Mouse (Mus musculus): ENCODE data around the gene Adam8. TPM values are rescaled to one million over a fixed set of nuclear protein-coding genes. Genes with fewer than 3 reads are reported as not detected.

The Adam8 gene
- polyA plus RNA-seq, 1 experiment, result 17.4 TPM

DNA sequence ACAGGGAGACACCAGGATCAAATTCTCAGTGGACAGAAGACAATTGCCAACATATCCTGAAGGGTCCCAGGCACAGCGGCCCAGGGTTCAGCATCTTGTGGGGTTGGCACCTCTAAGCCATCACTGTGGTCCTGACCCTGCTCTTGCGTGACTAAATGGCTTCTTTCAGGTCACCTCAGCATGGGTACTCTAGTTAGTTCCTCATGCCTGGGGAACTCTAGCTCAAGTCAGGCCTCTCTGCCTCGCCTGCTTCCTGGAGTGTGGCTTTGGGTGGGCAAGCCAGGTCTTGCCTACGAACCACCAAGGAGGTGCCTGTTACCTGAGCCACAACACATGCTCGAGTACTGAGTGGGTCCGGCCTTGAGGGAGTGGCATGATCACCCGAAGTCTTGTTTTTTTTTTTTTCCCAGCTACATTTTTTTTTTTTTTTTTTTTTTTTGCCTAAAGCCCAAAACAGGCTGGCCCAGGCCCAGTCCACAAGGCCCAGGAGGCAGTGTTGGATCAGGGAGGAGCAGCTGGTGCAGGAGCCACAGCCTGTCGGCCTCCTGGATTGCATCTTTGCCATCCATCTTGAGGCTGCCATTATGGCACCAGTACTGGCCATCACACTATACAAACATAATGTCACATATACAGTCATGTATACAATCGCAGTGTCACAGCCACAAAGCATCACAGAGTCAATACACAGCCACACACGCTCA lies 22.0 kb downstream of the Adam8 start:
- no peak for TF ChIP-seq CTCF (IDR thresholded peaks at IDR 0.05; ENCODE audit: borderline replicate concordance, insufficient read depth, low read length)
- no peak for TF ChIP-seq POLR2A (IDR thresholded peaks at IDR 0.05; ENCODE audit: low read depth, low read length)
- Histone ChIP-seq H3K4me3 (ENCODE audit: insufficient read depth, low read length) (no peak overlapping the region), H3K27ac (ENCODE audit: insufficient read depth, low read length) (peak overlapping the region; percentile 84), H3K4me1 (ENCODE audit: control insufficient read depth, insufficient read depth, low read length) (peaks cover 11% of the 10 kb centered on the region)

DNA sequence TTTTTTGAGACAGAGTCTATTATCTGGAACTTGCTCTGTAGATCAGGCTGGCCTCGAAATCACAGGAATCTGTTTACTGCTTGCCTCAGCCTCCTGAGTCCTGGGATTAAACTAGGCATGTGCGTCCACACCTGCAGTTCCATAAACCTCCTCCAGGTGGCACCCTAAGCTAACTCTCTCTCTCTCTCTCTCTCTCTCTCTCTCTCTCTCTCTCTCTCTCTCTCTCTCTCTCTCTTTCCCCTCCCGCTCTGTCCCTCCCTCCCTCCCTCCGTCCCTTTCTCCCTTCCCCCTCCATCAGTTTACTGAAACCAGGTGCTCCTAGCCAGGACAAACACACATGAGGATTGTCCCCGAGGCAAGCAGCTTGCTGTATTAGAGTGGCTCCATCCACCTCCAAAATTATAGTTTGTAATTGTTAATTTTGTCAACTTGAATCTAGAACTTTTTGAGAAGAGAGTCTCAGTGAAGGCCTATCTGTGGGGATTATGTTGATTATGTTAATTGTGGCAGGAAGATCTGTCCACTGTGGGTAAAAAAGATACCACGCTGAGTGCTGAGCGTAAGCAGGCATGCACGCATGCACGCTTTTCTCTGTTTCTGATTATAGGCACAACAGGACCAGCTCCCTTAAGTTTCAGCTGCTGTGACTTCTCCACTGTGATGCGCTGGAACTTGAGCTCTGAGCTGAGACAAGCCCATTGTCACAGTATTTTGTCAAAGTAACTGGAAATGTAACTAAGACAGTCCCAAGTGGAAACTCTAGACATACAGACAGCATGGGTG lies 22.8 kb downstream of the Adam8 start:
- TF ChIP-seq POLR2A (IDR thresholded peaks at IDR 0.05; ENCODE audit: low read depth, low read length), result no peak
- TF ChIP-seq CTCF (IDR thresholded peaks at IDR 0.05; ENCODE audit: borderline replicate concordance, insufficient read depth, low read length), result peak; percentile 50; the same call in 1 of the 2 replicates
- H3K4me3 ChIP-seq (ENCODE audit: insufficient read depth, low read length), result no peak overlapping the region
- no peak overlapping the region for H3K27ac ChIP-seq (ENCODE audit: insufficient read depth, low read length)
- peaks cover 11% of the 10 kb centered on the region for H3K4me1 ChIP-seq (ENCODE audit: control insufficient read depth, insufficient read depth, low read length)

DNA sequence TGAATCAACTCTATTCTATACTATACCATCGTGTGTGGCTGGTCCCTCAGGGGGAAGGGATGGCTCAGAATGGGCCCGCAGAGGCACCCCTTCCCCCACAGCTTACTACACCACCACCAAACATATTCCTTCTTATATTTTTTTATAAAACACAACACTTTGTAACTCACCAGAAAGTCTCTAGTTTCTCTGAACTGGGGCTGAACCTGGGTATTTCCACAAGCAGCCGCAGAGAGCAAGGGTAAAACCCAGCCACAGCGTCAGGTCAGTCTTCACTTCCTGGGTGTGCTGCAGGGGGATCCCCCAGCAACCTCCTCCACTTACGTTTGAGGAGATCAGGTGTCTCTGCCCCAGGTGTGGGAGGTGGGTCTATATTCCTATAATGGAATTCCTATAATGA lies 23.9 kb downstream of the Adam8 start:
- H3K4me3 ChIP-seq (ENCODE audit: insufficient read depth, low read length), result no peak overlapping the region
- H3K4me1 ChIP-seq (ENCODE audit: control insufficient read depth, insufficient read depth, low read length), result peaks cover 11% of the 10 kb centered on the region
- no peak for TF ChIP-seq POLR2A (IDR thresholded peaks at IDR 0.05; ENCODE audit: low read depth, low read length)
- no peak overlapping the region for H3K27ac ChIP-seq (ENCODE audit: insufficient read depth, low read length)

DNA sequence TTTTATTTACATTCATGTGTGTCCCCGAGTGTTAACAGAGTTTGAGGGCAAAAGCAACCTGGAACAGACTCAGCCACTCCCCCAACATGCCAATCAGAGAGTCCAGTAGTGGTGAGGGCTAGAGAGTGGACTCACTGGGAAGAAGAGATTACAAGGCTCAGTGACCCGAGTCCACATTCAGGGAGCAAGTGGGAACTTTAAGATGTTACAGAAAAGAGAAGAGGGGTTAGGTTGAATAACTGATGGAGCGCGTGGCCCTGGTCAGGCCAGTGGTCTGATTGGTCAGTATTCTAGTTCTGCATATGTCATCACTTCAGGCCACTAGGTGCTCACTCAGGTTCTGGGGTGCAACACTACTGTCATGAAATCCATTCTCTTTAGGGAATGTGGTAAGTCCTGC lies 25.2 kb downstream of the Adam8 start:
- peaks cover 11% of the 10 kb centered on the region for H3K4me1 ChIP-seq (ENCODE audit: control insufficient read depth, insufficient read depth, low read length)
- H3K27ac ChIP-seq (ENCODE audit: insufficient read depth, low read length), result no peak overlapping the region
- H3K4me3 ChIP-seq (ENCODE audit: insufficient read depth, low read length), result no peak overlapping the region
- TF ChIP-seq POLR2A (IDR thresholded peaks at IDR 0.05; ENCODE audit: low read depth, low read length) (no peak), CTCF (IDR thresholded peaks at IDR 0.05; ENCODE audit: borderline replicate concordance, insufficient read depth, low read length) (no peak)

DNA sequence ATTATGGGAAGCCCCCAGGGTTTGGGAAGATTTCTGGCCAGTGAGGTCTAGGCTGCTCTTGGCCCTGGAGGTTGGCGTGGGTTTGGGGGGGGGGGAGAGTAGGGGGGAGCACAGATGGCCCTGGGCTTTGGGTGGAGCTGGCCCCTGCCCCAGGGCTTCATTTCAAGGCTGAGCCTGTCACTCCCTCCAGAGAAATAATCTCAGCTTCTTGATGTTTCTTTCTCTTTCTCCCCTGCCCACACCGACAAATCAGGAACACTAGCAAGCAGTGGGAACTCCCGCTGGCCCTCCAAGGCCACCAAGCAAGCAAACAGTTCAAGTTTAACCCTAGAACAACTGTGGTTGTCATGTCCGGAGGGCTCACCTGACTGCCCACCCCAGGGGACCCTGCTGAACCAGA lies 28.5 kb downstream of the Adam8 start:
- Histone ChIP-seq H3K4me1 (ENCODE audit: control insufficient read depth, insufficient read depth, low read length) (no peaks in the 10 kb centered on the region), H3K27ac (ENCODE audit: insufficient read depth, low read length) (no peak overlapping the region), H3K4me3 (ENCODE audit: insufficient read depth, low read length) (no peak overlapping the region)
- no peak for TF ChIP-seq CTCF (IDR thresholded peaks at IDR 0.05; ENCODE audit: borderline replicate concordance, insufficient read depth, low read length)
- TF ChIP-seq POLR2A (IDR thresholded peaks at IDR 0.05; ENCODE audit: low read depth, low read length), result no peak

DNA sequence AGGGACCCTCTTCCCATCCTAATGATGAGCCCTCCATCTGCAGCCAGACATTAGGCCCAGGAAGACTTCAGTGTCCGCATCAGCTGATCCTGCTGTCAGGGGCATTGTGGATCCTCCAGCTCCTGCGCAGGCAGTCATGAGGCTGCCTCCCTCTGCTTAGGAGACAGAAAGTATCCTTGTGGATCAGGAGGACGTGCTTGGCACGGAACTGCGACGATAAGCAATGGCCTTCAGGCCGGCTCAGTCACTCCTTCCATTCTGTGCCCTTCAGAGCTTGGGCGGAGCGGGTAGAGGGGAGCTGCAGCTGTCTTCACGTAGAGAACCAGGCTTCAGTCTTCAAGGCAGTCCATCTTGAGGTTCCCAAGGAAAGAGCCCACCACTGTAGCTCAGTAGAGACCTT lies 31.2 kb downstream of the Adam8 start:
- TF ChIP-seq CTCF (IDR thresholded peaks at IDR 0.05; ENCODE audit: borderline replicate concordance, insufficient read depth, low read length) (no peak), POLR2A (IDR thresholded peaks at IDR 0.05; ENCODE audit: low read depth, low read length) (no peak)
- Histone ChIP-seq H3K27ac (ENCODE audit: insufficient read depth, low read length) (no peak overlapping the region), H3K4me3 (ENCODE audit: insufficient read depth, low read length) (no peak overlapping the region), H3K4me1 (ENCODE audit: control insufficient read depth, insufficient read depth, low read length) (no peaks in the 10 kb centered on the region)

DNA sequence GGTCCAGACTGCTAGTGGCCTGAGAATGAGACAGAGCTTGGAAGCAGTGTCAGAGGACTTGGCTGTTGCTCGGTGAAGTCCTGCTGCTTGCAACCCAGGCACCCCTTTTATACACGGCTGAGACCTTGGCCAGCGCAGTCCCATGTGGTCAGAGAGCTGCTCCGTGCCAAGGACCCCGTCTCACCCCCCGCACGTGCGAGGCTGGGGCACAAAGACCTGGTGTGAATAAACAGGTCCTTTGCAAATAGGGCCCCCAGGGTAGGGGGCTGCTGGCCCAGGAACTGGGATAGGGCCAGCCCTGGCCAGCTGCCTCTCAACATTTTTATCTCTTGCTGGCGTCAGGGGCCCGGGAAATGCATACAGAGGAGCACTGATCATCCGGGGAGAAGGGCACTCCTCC lies 34.4 kb downstream of the Adam8 start:
- no peak overlapping the region for H3K4me3 ChIP-seq (ENCODE audit: insufficient read depth, low read length)
- TF ChIP-seq CTCF (IDR thresholded peaks at IDR 0.05; ENCODE audit: borderline replicate concordance, insufficient read depth, low read length) (no peak), POLR2A (IDR thresholded peaks at IDR 0.05; ENCODE audit: low read depth, low read length) (no peak)
- no peaks in the 10 kb centered on the region for H3K4me1 ChIP-seq (ENCODE audit: control insufficient read depth, insufficient read depth, low read length)
- no peak overlapping the region for H3K27ac ChIP-seq (ENCODE audit: insufficient read depth, low read length)

DNA sequence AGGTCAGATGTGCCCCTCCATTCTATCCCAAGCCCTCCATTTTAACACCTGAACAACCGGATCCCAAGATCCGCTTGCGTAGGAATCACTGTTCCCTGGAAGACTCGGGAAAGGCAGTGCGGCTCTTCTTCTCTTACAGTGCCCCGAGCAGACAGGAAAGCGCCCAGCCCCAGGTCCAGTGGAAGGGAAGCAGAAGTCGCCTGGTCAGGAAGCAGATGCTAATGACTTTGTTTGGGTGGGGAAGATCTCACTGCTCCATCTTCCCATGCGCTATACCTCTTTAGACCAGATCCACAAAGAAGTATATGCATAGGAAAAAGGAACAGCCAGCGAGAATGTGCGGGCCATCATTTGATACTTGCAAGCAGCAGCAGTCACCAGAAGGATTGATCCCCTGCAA lies 34.9 kb downstream of the Adam8 start:
- no peaks in the 10 kb centered on the region for H3K4me1 ChIP-seq (ENCODE audit: control insufficient read depth, insufficient read depth, low read length)
- TF ChIP-seq CTCF (IDR thresholded peaks at IDR 0.05; ENCODE audit: borderline replicate concordance, insufficient read depth, low read length), result no peak
- H3K27ac ChIP-seq (ENCODE audit: insufficient read depth, low read length), result no peak overlapping the region
- no peak overlapping the region for H3K4me3 ChIP-seq (ENCODE audit: insufficient read depth, low read length)

DNA sequence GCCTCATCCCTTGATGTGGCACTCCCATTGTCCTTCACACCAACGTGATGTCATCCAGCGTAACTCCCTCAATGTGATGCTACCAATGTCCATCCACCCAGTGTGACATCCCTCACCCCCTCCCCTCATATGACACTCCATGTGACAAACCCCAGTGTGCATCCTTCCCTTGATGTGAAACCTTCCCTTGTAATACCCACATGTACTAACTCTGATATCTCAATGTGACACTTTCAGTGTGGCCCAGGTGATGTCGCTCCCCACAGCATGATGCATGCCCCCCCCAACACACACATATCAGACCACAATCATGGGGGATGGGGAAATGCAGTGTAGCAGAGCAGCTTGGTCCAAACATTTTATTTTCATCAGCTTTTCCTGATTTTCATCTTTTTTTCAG lies 35.7 kb downstream of the Adam8 start:
- no peaks in the 10 kb centered on the region for H3K4me1 ChIP-seq (ENCODE audit: control insufficient read depth, insufficient read depth, low read length)
- no peak for TF ChIP-seq POLR2A (IDR thresholded peaks at IDR 0.05; ENCODE audit: low read depth, low read length)
- no peak for TF ChIP-seq CTCF (IDR thresholded peaks at IDR 0.05; ENCODE audit: borderline replicate concordance, insufficient read depth, low read length)
- no peak overlapping the region for H3K4me3 ChIP-seq (ENCODE audit: insufficient read depth, low read length)
- no peak overlapping the region for H3K27ac ChIP-seq (ENCODE audit: insufficient read depth, low read length)

DNA sequence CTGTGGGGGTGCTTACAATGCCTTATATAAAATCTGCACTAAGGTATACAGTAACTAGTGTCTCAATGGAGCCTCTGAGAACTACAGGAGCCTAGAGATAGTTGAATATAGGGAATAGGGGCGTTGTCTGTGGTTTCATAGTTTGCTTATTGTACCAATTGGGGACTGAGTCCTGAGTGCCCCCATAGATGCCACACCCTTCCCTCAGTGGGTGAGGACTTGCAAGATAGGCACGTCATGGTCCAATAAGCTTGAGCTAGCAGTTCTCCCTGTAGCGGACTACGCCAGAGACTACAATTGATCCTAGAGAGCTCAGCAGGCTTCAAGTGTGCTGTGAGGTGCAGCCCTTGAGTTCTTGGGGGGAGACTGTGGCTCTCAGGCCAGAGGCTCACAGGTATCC lies 36.9 kb downstream of the Adam8 start:
- no peak for TF ChIP-seq POLR2A (IDR thresholded peaks at IDR 0.05; ENCODE audit: low read depth, low read length)
- no peak for TF ChIP-seq CTCF (IDR thresholded peaks at IDR 0.05; ENCODE audit: borderline replicate concordance, insufficient read depth, low read length)
- no peaks in the 10 kb centered on the region for H3K4me1 ChIP-seq (ENCODE audit: control insufficient read depth, insufficient read depth, low read length)
- no peak overlapping the region for H3K4me3 ChIP-seq (ENCODE audit: insufficient read depth, low read length)
- no peak overlapping the region for H3K27ac ChIP-seq (ENCODE audit: insufficient read depth, low read length)
